Mouse (Mus musculus) bone marrow macrophage, adult 2 months (primary cell): ENCODE results near the gene Eif2b5. TPM values are rescaled to one million over a fixed set of nuclear protein-coding genes. Genes with fewer than 3 reads are reported as not detected.

Experiments
- H3K27ac ChIP-seq: 2 replicates; pipeline ENCODE4 v1.5.1; 2012; ENCODE audit warnings: low read depth, low read length; ENCODE audit not compliant: insufficient read depth
- H3K4me1 ChIP-seq: 2 replicates; pipeline ENCODE4 v1.6.1; 2012; ENCODE audit warnings: low read length; ENCODE audit not compliant: control insufficient read depth, insufficient read depth
- H3K4me3 ChIP-seq: 2 replicates; pipeline ENCODE4 v1.5.1; 2012; ENCODE audit warnings: mild to moderate bottlenecking, low read length, moderate library complexity; ENCODE audit not compliant: insufficient read depth
- CTCF ChIP-seq: IDR thresholded peaks from 2 replicates; pipeline ENCODE4 v1.5.1; 2012; ENCODE audit warnings: low read depth, mild to moderate bottlenecking, low read length, moderate library complexity
- POLR2A ChIP-seq: IDR thresholded peaks from 2 replicates; pipeline ENCODE4 v1.6.1; 2012; ENCODE audit warnings: mild to moderate bottlenecking, low read depth, low read length, borderline replicate concordance
- polyA plus RNA-seq: library from polyadenylated mRNA; stranded (reverse); fragments of >200 nt; gene quantifications from 2 replicates; pipeline ENCODE4 v1.2.4, GENCODE M21; 2012; ENCODE audit not compliant: missing spikeins, insufficient read depth, insufficient read length

Gene Eif2b5
- polyA plus RNA-seq, 1 experiment, result 23.9 TPM

GRCm38 (mm10) chr16:20549161-20549560 lies 50.5 kb downstream of the Eif2b5 start:
- Histone ChIP-seq H3K4me1 (peaks cover 6% of the 10 kb centered on the region), H3K4me3 (peak overlapping the region; percentile 87), H3K27ac (no peak overlapping the region)
- TF ChIP-seq CTCF, result no peak
- TF ChIP-seq POLR2A, result no peak

DNA sequence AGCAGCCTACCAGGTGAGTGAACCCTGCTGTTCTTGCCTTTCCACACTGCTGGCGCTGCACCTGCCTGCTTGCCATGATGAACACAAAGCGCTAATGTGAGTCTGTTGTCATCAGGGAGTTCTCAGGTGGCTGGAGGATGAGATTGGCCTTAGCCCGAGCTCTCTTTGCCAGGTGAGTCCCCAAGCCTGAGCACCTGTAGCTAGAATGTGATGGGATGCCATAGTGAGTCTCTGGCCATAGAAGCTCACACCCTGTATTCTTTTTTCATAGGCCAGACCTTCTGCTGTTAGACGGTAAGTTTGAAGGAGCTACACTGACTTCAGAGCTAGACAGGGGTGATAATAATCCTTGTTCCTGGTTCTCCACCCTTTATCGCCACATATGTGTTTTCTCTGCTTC lies 53.1 kb downstream of the Eif2b5 start:
- TF ChIP-seq POLR2A (no peak), CTCF (no peak)
- H3K27ac ChIP-seq, result no peak overlapping the region
- H3K4me1 ChIP-seq, result peaks cover 6% of the 10 kb centered on the region
- H3K4me3 ChIP-seq, result no peak overlapping the region

GRCm38 (mm10) chr16:20552594-20552993 lies 54.0 kb downstream of the Eif2b5 start:
- TF ChIP-seq CTCF (no peak), POLR2A (no peak)
- peaks cover 3% of the 10 kb centered on the region for H3K4me1 ChIP-seq

GRCm38 (mm10) chr16:20555000-20555399 lies 56.4 kb downstream of the Eif2b5 start:
- no peak overlapping the region for H3K27ac ChIP-seq
- TF ChIP-seq CTCF, result no peak
- TF ChIP-seq POLR2A, result no peak
- no peak overlapping the region for H3K4me3 ChIP-seq
- H3K4me1 ChIP-seq, result no peaks in the 10 kb centered on the region

More at GRCm38 (mm10) chr16:20552594-20552993, 54.0 kb downstream of the Eif2b5 start:
- Histone ChIP-seq H3K4me3 (no peak overlapping the region), H3K27ac (no peak overlapping the region)

GRCm38 (mm10) chr16:20557381-20557780 lies 58.8 kb downstream of the Eif2b5 start:
- no peaks in the 10 kb centered on the region for H3K4me1 ChIP-seq
- TF ChIP-seq CTCF, result no peak
- TF ChIP-seq POLR2A, result no peak
- no peak overlapping the region for H3K4me3 ChIP-seq
- H3K27ac ChIP-seq, result no peak overlapping the region

Other genes starting within 250 kb of the Eif2b5 start
- 44.4 and 47.9 TPM in 2 replicates for gene Parl, start 196.4 kb upstream of the Eif2b5 start, polyA plus RNA-seq
- 0.47 TPM in 1 of 2 replicates, not detected in the other for gene Cyp2ab1, start 173.4 kb upstream of the Eif2b5 start, polyA plus RNA-seq
- 132 and 133 TPM in 2 replicates for gene Abcc5, start 72.4 kb upstream of the Eif2b5 start, polyA plus RNA-seq
- 26.8 and 30.4 TPM in 2 replicates for gene Dvl3, start 18.2 kb downstream of the Eif2b5 start, polyA plus RNA-seq
- 348 and 391 TPM in 2 replicates for gene Ap2m1, start 36.7 kb downstream of the Eif2b5 start, polyA plus RNA-seq
- gene Abcf3, start 49.8 kb downstream of the Eif2b5 start, polyA plus RNA-seq, result 53.5 and 74.8 TPM in 2 replicates
- not detected in 2 replicates for gene Vwa5b2, start 90.7 kb downstream of the Eif2b5 start, polyA plus RNA-seq
- gene Eef1akmt4, start 112.8 kb downstream of the Eif2b5 start, polyA plus RNA-seq, result 7.0 and 9.8 TPM in 2 replicates
- not detected in 2 replicates for gene Gm49333, start 112.8 kb downstream of the Eif2b5 start, polyA plus RNA-seq
- 10.9 and 13.1 TPM in 2 replicates for gene Alg3, start 112.9 kb downstream of the Eif2b5 start, polyA plus RNA-seq
- gene Camk2n2, start 122.5 kb downstream of the Eif2b5 start, polyA plus RNA-seq, result 2.5 and 2.7 TPM in 2 replicates
- gene Ece2, start 131.0 kb downstream of the Eif2b5 start, polyA plus RNA-seq, result not detected in 2 replicates
- 147 and 191 TPM in 2 replicates for gene Psmd2, start 152.8 kb downstream of the Eif2b5 start, polyA plus RNA-seq
- 101 and 119 TPM in 2 replicates for gene Eif4g1, start 169.5 kb downstream of the Eif2b5 start, polyA plus RNA-seq
- 6.2 and 7.6 TPM in 2 replicates for gene Fam131a, start 194.4 kb downstream of the Eif2b5 start, polyA plus RNA-seq
- 10.1 and 17.5 TPM in 2 replicates for gene Polr2h, start 218.8 kb downstream of the Eif2b5 start, polyA plus RNA-seq
- 1.0 and 1.6 TPM in 2 replicates for gene Clcn2, start 218.9 kb downstream of the Eif2b5 start, polyA plus RNA-seq
- gene Chrd, start 234.3 kb downstream of the Eif2b5 start, polyA plus RNA-seq, result not detected in 2 replicates
- gene Thpo, start 235.7 kb downstream of the Eif2b5 start, polyA plus RNA-seq, result not detected in 2 replicates